Mouse (Mus musculus) forebrain, embryonic 11.5 days (tissue): ENCODE data around the gene Sorcs1. TPM values are rescaled to one million over a fixed set of nuclear protein-coding genes. Genes with fewer than 3 reads are reported as not detected.

Experiments used
- ATAC-seq: fragments of 200-750 bp; cut with Nextera tagmentation; replicated peaks from 2 replicates; pipeline ENCODE4 v1.8.0; 2017; ENCODE audit warnings: moderate TSS enrichment; ENCODE audit not compliant: low FRiP score
- DNase-seq: peaks from one replicate; pipeline ENCODE4 v3.0.0-alpha.2; 2017; ENCODE audit warnings: low spot score
- H3K27ac ChIP-seq: fragments of 300-500 bp; sonication (generic); 2 replicates; pipeline ENCODE4 v1.5.1; 2014; ENCODE audit warnings: low read depth, low read length
- H3K27me3 ChIP-seq: fragments of 300-500 bp; sonication (generic); 2 replicates; pipeline ENCODE4 v1.6.1; 2014; ENCODE audit warnings: mild to moderate bottlenecking, low read length, mixed read lengths; ENCODE audit not compliant: control insufficient read depth, insufficient read depth
- H3K36me3 ChIP-seq: fragments of 300-500 bp; sonication (generic); 2 replicates; pipeline ENCODE4 v1.6.1; 2014; ENCODE audit warnings: mild to moderate bottlenecking, low read length, moderate library complexity, mixed read lengths; ENCODE audit not compliant: control insufficient read depth, insufficient read depth
- H3K4me1 ChIP-seq: fragments of 300-500 bp; sonication (generic); replicated peaks from 2 replicates; pipeline ENCODE4 v1.6.1; 2014; ENCODE audit warnings: low read length, mixed read lengths; ENCODE audit not compliant: control insufficient read depth, insufficient read depth
- H3K4me2 ChIP-seq: fragments of 300-500 bp; sonication (generic); 2 replicates; pipeline ENCODE4 v1.6.1; 2014; ENCODE audit warnings: low read depth, mild to moderate bottlenecking, low read length, moderate library complexity, mixed read lengths; ENCODE audit not compliant: severe bottlenecking
- H3K4me3 ChIP-seq: fragments of 300-500 bp; sonication (generic); 2 replicates; pipeline ENCODE4 v1.5.1; 2014; ENCODE audit warnings: low read depth, low read length
- H3K9ac ChIP-seq: fragments of 300-500 bp; sonication (generic); 2 replicates; pipeline ENCODE4 v1.6.1; 2014; ENCODE audit warnings: low read length
- H3K9me3 ChIP-seq: fragments of 300-500 bp; sonication (generic); 2 replicates; pipeline ENCODE4 v1.6.1; 2016; ENCODE audit warnings: low read length, mixed read lengths; ENCODE audit not compliant: control insufficient read depth
- WGBS: fragments of 180-500 bp; shearing (Covaris S2); extraction: QIAGEN DNeasy Blood & Tissue Kit; methylation state at CpG from one replicate; pipeline ENCODE4 v1.1.7; 2014; 5-methylcytosine and 5-hydroxymethylcytosine counted together
- polyA plus RNA-seq: library from polyadenylated mRNA; unstranded; fragments of >200 nt; fragmentation: Nextera tagmentation; extraction: Ambion mirVana; gene quantifications from 2 replicates; pipeline ENCODE4 v1.2.1, GENCODE M21; 2014

Sorcs1 gene
- 3.8 and 5.1 TPM in 2 replicates for polyA plus RNA-seq

- under 1% methylated on average over 92 of the region's 102 CpGs for WGBS
- H3K27ac ChIP-seq = no peak within 1 kb of the TSS
- peak within 1 kb of the TSS; percentile 81 for H3K4me2 ChIP-seq
- ATAC-seq (peak; percentile 91), DNase-seq (peak; percentile 89)
- H3K9me3 ChIP-seq = no peaks in the 10 kb centered on the region
- H3K4me3 ChIP-seq = peak within 1 kb of the TSS; percentile 72
- H3K27me3 ChIP-seq = no peaks in the 10 kb centered on the region
- peaks cover 4% of the 10 kb centered on the region; the same call in 1 of the 2 replicates for H3K4me1 ChIP-seq
- no peaks in the 10 kb centered on the region for H3K36me3 ChIP-seq
- peak within 1 kb of the TSS; percentile 68 for H3K9ac ChIP-seq
Measured at GRCm38 (mm10) chr19:50677903-50678896, at the start of gene Sorcs1. TSS of gene Sorcs1 (minus strand) at chr19:50678646.

GRCm38 (mm10) chr19:50683277-50683676 is 4.8 kb upstream of the Sorcs1 start:
- H3K36me3 ChIP-seq = no peaks in the 10 kb centered on the region
- WGBS = 75% methylated on average over 2 of the region's 2 CpGs

GRCm38 (mm10) chr19:50678946-50679345 is 500 bp upstream of the Sorcs1 start:
- DNase-seq (no peak), ATAC-seq (peak; percentile 26)
- no peaks in the 10 kb centered on the region for H3K9me3 ChIP-seq
- peak overlapping the region; percentile 68 for H3K9ac ChIP-seq
- no peak overlapping the region for H3K27ac ChIP-seq
- 0% methylated on average over 2 of the region's 2 CpGs for WGBS
- peak overlapping the region; percentile 72 for H3K4me3 ChIP-seq
- no peaks in the 10 kb centered on the region for H3K27me3 ChIP-seq
- peak overlapping the region; percentile 81 for H3K4me2 ChIP-seq
- H3K4me1 ChIP-seq = peaks cover 4% of the 10 kb centered on the region; the same call in 1 of the 2 replicates
- no peaks in the 10 kb centered on the region for H3K36me3 ChIP-seq

More at GRCm38 (mm10) chr19:50683277-50683676, 4.8 kb upstream of the Sorcs1 start:
- Histone ChIP-seq H3K9me3 (no peaks in the 10 kb centered on the region), H3K27me3 (no peaks in the 10 kb centered on the region), H3K4me2 (no peak overlapping the region), H3K27ac (no peak overlapping the region), H3K4me3 (no peak overlapping the region), H3K9ac (no peak overlapping the region), H3K4me1 (no peaks in the 10 kb centered on the region)
- DNase-seq = no peak
- ATAC-seq = no peak

GRCm38 (mm10) chr19:50676578-50677524 is 1.6 kb downstream of the Sorcs1 start:
- H3K27ac ChIP-seq = no peak overlapping the region
- peak overlapping the region; percentile 72 for H3K4me3 ChIP-seq
- no peaks in the 10 kb centered on the region for H3K27me3 ChIP-seq
- ATAC-seq (no peak), DNase-seq (peak; percentile 51)
- 29% methylated on average over 19 of the region's 19 CpGs for WGBS
- no peaks in the 10 kb centered on the region for H3K9me3 ChIP-seq
- peaks cover 4% of the 10 kb centered on the region; the same call in 1 of the 2 replicates for H3K4me1 ChIP-seq
- H3K36me3 ChIP-seq = no peaks in the 10 kb centered on the region
- H3K4me2 ChIP-seq = peak overlapping the region; percentile 81
- H3K9ac ChIP-seq = peak overlapping the region; percentile 68

GRCm38 (mm10) chr19:50674921-50675320 is 3.5 kb downstream of the Sorcs1 start:
- no peak overlapping the region for H3K4me3 ChIP-seq
- no peaks in the 10 kb centered on the region for H3K27me3 ChIP-seq
- no peak overlapping the region for H3K4me2 ChIP-seq
- peaks cover 4% of the 10 kb centered on the region; the same call in 1 of the 2 replicates for H3K4me1 ChIP-seq
- no peak overlapping the region for H3K27ac ChIP-seq
- ATAC-seq (no peak), DNase-seq (no peak)
- H3K9me3 ChIP-seq = no peaks in the 10 kb centered on the region
- H3K36me3 ChIP-seq = no peaks in the 10 kb centered on the region
- 90% methylated on average over 5 of the region's 5 CpGs for WGBS
- H3K9ac ChIP-seq = no peak overlapping the region

- DNase-seq (no peak), ATAC-seq (no peak)
- H3K9ac ChIP-seq = no peak overlapping the region
- H3K4me3 ChIP-seq = no peak overlapping the region
- H3K9me3 ChIP-seq = no peaks in the 10 kb centered on the region
- H3K4me2 ChIP-seq = no peak overlapping the region
- WGBS = 44% methylated on average over 8 of the region's 8 CpGs
- no peak overlapping the region for H3K27ac ChIP-seq
- no peaks in the 10 kb centered on the region for H3K36me3 ChIP-seq
- no peaks in the 10 kb centered on the region for H3K27me3 ChIP-seq
- no peaks in the 10 kb centered on the region for H3K4me1 ChIP-seq
Measured at GRCm38 (mm10) chr19:50667516-50667915, 10.9 kb downstream of the Sorcs1 start.

GRCm38 (mm10) chr19:50664311-50664710 is 14.1 kb downstream of the Sorcs1 start:
- H3K27me3 ChIP-seq = no peaks in the 10 kb centered on the region
- no peak overlapping the region for H3K4me3 ChIP-seq
- 76% methylated on average over 1 of the region's 1 CpGs for WGBS
- DNase-seq = no peak
- H3K27ac ChIP-seq = no peak overlapping the region
- no peaks in the 10 kb centered on the region for H3K36me3 ChIP-seq
- H3K4me2 ChIP-seq = no peak overlapping the region
- ATAC-seq = no peak
- H3K9ac ChIP-seq = no peak overlapping the region
- H3K9me3 ChIP-seq = no peaks in the 10 kb centered on the region
- no peaks in the 10 kb centered on the region for H3K4me1 ChIP-seq

GRCm38 (mm10) chr19:50659144-50659543 is 19.3 kb downstream of the Sorcs1 start:
- no peaks in the 10 kb centered on the region for H3K27me3 ChIP-seq
- no peak overlapping the region for H3K27ac ChIP-seq
- H3K4me3 ChIP-seq = no peak overlapping the region
- no peaks in the 10 kb centered on the region for H3K36me3 ChIP-seq
- H3K9me3 ChIP-seq = no peaks in the 10 kb centered on the region
- no peak for DNase-seq
- ATAC-seq = no peak
- no peak overlapping the region for H3K9ac ChIP-seq
- 71% methylated on average over 4 of the region's 4 CpGs for WGBS
- H3K4me2 ChIP-seq = no peak overlapping the region
- H3K4me1 ChIP-seq = no peaks in the 10 kb centered on the region
